Mouse (Mus musculus) naive thymus-derived CD4-positive, alpha-beta T cell, adult 2 months (primary cell): ENCODE results near the gene M1ap.

Source experiments
- DNase-seq: peaks from one replicate; pipeline ENCODE4 v3.0.0-alpha.2; 2011; ENCODE audit warnings: low read depth

Gene M1ap

GRCm38 (mm10) chr6:82946651-82947050 lies at the start of gene M1ap:
M1ap (plus strand) TSS chr6:82946902.
- DNase-seq, result no peak

- DNase-seq, result no peak
These were observed 49.4 kb upstream of the M1ap start for GRCm38 (mm10) chr6:82897311-82897710.

- DNase-seq, result no peak
These were observed 48.5 kb upstream of the M1ap start for GRCm38 (mm10) chr6:82898227-82898626.

DNA sequence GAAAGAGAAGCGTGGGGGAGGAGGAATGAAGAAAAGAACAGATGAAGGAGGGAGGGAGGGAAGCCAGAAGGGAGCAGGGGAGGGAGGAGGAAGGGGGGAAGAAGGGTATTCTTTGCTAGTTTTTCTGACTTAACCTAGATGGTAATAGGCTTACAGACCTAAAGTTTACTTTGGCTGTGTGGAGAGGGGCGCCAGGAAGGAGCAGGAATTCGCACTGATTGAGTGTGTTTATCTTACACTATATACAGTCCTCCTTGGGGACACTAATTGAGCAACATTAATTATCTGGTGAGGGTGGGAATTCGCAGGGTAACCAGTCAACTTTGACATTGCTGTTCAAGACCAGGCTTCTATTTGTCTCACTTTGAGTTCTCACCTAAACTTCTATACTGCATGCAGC lies 48.0 kb upstream of the M1ap start:
- DNase-seq, result no peak

- no peak for DNase-seq
These were observed 44.1 kb upstream of the M1ap start for GRCm38 (mm10) chr6:82902559-82902958.

GRCm38 (mm10) chr6:82906985-82907384 lies 39.7 kb upstream of the M1ap start:
- DNase-seq, result no peak

DNA sequence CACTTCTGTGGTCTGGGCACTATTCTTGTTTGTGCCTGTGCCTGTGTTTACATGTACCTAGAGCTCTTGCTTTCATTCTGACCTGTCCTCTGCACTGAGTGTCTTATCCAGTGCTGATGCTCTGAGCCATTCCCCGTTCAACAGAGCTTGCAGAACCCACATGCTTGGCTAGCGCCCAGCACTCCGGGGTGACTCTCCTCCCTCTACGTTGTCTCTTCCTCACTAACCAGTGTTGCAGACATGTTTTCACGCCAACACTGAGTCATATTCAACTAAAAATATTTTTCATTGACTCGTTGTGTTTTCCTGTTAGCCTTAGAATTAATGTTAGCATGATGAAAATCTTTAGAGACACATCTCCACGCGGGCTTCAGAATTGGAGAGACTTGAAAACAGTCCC lies 38.7 kb upstream of the M1ap start:
- no peak for DNase-seq

DNA sequence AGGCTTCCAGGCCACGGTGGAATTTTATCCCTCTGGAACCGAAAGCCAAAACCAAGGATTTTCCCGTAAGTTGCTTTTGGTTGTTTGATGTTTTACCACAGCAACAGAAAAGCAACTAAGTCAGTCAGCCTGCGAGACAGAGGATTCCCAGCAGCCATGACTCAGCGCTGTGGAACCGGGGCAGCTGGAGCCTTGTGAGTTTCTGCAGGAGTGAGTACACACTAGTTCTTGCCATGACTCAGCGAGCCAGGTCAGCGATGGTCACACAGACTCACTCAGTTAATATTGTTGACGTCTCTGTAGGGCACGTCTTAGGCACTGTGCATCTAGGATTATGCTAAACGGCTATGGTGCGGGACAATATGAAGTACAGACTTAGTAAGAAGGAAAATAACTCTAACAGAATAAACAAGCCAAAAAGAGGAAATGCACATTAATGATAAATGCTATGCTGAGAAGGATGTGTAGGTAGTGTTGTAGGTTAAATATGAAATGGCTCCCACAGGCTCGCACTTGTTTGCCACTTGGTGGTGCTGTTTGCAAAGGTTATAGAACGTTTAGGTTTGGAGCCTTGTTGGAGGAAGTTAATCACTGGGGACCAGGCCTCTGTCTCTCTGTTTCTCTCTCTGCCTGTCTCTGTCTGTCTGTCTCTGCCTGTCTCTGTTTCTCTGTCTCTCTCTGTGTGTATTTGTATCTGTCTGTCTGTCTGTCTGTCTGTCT lies 37.4 kb upstream of the M1ap start:
- peak; percentile 87 for DNase-seq

GRCm38 (mm10) chr6:82911303-82911702 lies 35.4 kb upstream of the M1ap start:
- DNase-seq, result peak; percentile 37

DNA sequence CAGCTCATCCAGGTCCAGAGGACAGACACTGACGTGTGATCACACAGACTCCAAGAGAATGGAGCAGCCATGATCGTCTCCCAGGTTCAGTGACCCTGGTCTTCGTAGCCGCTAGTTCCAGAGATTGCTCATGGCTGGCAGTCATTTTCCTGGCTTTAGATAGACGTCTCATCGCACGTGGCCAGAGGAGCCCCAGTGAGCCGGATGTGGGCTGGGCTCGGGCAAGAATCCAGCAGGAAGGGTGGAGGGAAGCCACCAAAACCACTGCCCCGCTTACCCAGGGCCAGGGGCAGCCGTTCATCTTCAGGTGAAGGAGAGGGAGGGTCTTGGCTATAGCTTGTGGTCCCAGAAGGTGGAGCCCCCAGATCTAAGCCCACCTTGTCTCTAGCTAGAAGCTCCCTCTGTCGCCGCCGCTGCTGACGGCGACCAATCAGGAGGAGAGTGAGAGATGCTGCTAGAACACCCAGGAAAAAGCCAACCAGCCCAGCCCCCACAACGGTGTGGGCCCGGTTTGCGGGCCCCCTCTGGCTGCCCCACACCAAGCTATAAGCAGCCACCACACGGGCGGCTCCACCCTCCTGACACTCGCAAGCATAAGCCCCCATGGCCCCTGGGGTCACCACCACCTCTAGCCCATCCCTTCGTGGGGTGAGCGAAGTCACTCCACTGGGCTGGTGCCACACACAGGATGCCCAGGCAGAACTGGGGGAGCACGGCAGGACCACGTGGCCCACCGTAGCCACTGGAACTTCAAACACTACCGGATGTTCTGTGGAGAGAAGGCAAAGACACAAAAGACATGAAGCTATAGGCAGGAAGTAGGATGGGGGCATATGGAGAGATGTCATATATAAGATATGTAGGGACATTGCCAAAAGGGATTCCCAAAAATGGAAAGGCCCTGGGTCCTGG lies 33.1 kb upstream of the M1ap start:
- peak; percentile 81 for DNase-seq

GRCm38 (mm10) chr6:82915889-82916288 lies 30.8 kb upstream of the M1ap start:
- peak; percentile 87 for DNase-seq

- DNase-seq, result no peak
These were observed 30.2 kb upstream of the M1ap start for GRCm38 (mm10) chr6:82916459-82916858.

- no peak for DNase-seq
These were observed 29.5 kb upstream of the M1ap start for GRCm38 (mm10) chr6:82917076-82917777.

GRCm38 (mm10) chr6:82917778-82918129 lies 28.9 kb upstream of the M1ap start:
- peak; percentile 66 for DNase-seq

DNA sequence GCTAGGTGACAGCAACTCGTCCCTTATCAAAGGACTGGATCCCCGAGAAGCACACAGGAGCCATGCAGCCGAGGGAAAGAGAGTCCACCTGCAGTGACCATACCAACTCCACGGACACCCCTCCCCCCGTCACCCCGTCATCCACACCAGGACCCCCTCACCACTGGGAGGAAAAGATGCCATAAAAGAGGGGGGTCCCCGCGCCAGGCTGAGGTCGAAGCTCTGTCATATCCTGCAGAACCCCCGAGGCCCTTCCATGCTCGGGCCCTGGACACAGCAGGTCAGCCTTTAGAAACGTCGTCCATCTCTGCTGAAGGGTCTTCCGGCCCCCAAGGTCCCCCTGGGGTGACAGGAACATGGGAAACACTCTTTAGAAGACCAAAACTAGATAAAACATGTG lies 28.3 kb upstream of the M1ap start:
- DNase-seq, result no peak

DNA sequence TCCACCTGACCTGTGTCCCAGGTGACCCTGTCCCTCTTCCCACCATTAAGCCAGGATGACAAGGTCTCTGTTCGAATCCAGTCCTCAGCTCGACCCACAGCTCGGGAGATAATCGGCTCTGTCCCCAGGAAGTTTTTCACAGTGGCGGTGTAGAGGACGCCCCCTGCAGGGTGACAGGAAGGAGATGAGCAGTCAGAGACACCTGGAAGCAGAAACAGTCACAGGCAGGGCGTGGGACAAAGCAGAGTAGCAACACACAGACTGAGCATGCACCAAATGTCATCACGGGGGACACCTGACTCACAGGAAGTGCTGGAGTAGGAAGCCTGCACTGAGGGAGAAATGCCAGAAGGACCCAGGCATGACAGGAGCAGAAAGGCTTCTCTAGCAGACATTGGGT lies 27.2 kb upstream of the M1ap start:
- peak; percentile 67 for DNase-seq

GRCm38 (mm10) chr6:82921426-82922224 lies 25.1 kb upstream of the M1ap start:
- peak; percentile 84 for DNase-seq

GRCm38 (mm10) chr6:82925005-82925404 lies 21.7 kb upstream of the M1ap start:
- no peak for DNase-seq

- no peak for DNase-seq
These were observed 20.6 kb upstream of the M1ap start for GRCm38 (mm10) chr6:82926106-82926505.

GRCm38 (mm10) chr6:82926528-82926927 lies 20.2 kb upstream of the M1ap start:
- DNase-seq, result no peak

- DNase-seq, result no peak
These were observed 19.1 kb upstream of the M1ap start for GRCm38 (mm10) chr6:82927617-82928016.
